Mouse (Mus musculus) frontal cortex, adult 2 months (tissue): Measurements from ENCODE around the gene Kcne3. TPM values are rescaled to one million over a fixed set of nuclear protein-coding genes. Genes with fewer than 3 reads are reported as not detected.

Experiments
- DNase-seq, 2 experiments: peaks; one replicate each; pipeline ENCODE4 v3.0.0; 2022; ENCODE audit warnings: low spot score in 1 of 2; ENCODE audit errors: extremely low spot score in 1 of 2
- polyA plus RNA-seq: library from polyadenylated mRNA; depleted of rRNA; stranded (reverse); fragments of >200 nt; gene quantifications from 2 replicates; pipeline ENCODE4 v1.2.3, GENCODE M21; 2012

The Kcne3 gene
- polyA plus RNA-seq, 1 experiment = 0.62 TPM

DNA sequence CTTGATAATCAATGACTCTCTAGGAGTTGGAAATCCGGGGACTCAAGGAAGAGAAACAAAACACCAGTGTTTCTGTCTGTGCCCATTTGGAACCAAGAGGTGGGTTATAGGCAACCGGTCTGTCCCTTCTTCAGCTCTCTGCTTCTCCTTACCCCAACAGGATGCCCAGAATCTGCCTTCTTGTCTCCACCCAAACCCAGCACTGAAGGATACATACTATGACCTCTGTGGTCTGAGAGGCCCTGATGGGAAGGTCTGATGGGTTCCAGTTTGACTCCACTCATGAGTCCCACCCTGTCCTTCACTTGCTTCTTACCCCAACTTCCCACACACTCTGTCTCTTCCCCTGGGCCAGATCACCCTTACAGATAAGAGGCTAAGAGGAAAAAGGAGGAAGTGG lies 4.9 kb downstream of the Kcne3 start:
- DNase-seq = no peak

DNA sequence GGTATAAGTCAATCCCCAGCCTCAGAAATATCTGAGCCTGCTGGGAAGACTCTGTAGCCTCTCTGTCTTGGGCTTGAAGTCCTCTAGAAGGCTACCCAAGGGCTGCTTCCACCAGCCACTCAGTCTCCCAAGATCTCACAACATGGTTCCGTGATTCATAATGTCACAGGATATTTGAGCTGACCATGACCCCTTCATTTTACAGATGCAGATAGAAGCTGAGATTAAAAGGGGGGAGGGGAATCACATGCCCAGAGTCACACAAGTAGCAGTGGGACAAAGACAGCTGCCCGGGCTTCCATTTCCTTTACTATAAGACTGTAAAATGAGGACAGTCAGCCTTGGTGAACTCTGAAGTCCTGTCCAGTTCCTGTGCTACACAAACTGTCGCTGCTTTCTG lies 5.3 kb downstream of the Kcne3 start:
- no peak for DNase-seq

DNA sequence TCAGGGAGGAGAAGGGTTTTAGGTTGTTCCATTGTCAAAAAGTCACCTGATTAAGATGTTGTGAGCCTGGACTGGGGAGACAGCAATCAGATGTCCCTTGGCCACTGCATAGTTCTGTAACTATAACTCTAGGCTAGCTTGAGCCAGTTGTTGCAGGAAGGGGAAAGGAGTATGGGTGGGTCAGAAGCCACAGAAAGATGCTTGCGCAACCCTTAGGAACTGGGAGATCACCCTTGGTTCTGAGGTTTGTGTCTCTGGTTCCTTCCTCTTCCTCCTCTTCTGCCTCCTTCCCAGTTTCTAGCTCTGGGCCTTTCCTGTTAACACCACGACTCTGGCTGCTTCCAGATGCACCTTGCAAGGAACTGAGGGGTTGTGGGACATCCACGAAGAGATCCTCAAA lies 6.1 kb downstream of the Kcne3 start:
- DNase-seq = no peak

DNA sequence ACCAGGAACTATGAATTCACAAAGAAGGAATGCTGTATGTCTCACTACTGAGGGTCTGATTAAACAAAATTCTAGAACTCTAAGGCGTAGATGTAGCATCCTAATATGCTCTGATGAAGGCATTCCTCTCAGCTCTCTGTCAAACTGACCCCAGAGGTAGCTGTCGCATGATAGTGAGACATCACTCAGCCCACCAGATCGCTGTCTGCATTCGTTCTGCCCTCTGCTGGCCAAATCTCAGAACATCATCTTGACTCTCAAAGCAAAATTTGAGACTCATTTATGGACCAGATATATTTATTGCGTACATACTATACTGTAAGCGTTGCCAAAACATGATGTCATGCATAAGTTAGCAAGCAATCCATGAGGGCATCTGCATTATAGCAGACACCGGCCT lies 11.3 kb downstream of the Kcne3 start:
- DNase-seq = peak in 1 of 2 experiments; percentile 60

DNA sequence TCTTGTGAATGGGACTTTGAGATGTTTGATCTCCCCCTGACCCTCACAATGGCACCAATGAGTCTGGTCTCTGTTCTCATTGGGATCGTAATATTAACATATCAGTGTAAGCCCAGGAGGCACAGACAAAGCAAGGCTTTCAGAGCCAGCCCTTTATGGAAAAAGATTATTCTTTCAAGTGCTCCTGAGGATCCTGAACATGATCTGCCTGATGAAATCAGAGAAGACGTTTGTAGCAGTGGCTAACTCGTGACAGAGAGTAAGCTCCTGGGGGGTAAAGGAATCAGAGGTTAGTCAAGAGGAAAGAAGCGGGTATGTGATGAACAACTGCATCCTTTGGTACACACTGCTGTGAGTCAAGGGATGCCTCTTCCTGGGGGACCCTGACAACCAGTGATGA lies 13.9 kb downstream of the Kcne3 start:
- no peak for DNase-seq

DNA sequence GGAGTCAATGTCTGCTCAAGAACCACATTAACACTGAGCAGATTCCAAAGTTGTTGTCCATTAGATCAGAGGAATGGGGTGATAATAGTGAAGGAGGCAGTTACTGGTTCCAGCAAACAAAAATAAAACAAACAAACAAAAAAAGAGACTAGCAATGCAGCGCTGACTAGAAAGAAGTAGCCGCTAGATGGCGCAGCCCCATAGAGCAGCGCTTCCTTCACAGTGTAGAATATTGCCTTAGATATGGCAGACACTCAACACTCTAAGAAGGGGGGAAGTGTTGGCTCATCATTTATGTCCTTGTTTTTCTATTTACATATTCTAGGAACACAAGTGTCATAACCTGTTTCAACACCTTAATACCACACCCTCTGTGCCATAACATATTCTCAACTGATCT lies 14.5 kb downstream of the Kcne3 start:
- DNase-seq = peak in 1 of 2 experiments; percentile 79

DNA sequence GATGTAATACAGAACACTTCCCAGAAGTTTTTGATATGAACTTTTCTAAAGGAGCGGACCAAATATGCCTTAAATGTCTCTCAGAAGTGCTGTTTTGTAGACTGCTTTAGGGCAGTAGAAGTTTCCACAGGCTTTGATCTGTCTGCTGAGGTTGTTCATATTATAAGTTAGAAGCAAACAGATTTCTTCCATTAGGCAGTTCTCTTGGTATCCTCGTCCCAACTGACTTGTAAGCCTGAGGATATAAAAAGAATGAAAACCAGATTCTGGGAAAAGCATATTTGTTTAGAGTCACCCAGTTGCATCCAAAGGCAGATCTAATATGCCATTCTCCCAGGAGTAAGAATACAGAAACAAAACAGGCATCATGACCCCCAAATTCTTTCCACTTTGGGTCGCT lies 24.9 kb downstream of the Kcne3 start:
- no peak for DNase-seq

DNA sequence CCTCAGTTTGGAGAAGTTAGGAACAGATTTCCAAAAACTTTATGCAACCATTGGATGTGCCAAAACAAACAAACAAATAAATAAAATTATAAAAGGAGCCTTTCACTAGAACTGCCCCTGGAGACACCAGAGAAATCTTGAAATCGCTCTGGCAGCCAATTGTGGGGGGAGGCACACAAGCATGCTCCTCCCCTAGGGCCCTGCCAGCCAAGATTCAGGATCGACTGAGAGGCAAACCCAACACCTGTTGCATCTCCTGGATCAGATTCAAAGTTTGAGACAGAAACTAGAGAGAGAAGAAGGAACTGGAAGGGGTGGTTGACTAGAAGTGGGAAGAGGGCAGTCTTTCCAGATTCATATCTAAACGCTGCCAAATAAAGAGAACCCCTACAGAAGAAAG lies 27.3 kb downstream of the Kcne3 start:
- no peak for DNase-seq

DNA sequence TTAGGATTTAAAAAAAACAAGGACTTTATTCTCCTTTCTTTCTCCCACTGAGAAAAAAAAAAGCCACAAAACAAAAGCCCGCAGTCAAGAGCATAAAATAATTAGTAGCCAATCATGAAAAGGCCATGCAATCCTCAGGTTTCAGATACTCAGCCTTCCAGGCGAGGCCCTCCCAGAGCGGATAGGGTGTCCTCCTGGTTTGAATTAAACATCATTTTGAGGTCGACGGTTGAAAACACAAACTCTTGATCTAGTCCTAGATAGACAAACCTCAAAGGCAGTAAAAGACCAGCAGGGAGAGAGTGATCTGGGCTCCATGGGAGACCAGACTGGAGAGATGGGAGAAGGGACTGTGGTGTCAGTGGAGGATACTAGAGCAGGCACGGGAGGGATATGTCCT lies 28.6 kb downstream of the Kcne3 start:
- no peak for DNase-seq

DNA sequence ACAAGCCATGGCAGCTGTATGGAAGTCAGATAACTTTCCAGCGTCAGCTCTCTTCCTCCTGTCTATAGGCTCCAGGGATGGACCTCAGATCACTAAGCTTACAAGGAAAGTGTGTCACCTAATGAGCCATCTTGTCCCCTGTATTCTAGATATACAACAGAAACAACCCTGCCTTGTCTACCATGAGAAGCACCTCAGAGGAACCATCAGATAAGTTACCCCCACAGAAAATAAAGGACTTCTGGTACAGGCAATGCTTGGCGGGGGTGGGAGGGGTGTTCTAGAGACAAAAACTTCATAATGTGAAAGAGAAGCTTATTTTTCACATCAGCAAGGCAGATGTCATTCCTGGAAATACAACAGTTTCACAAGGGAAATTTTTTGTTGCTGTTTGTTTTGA lies 29.8 kb downstream of the Kcne3 start:
- no peak for DNase-seq

DNA sequence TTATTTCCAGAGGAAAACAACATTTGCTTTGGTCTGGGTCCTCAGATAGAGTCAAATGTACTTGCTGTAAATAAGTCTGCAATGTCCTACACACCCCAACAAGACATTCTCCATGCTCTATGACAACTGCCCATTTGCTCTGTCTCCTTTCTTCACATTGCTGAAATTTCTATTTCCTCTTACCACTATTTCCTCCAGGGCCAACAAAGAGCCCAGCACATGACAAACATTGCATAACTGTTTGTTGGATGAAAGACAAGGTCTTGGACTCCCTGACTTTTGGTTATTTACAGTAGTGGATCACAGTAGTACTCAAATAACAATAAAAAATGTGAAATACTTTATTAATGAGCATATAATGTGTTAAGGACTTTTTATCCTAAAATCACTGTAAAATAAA lies 31.6 kb downstream of the Kcne3 start:
- no peak for DNase-seq

DNA sequence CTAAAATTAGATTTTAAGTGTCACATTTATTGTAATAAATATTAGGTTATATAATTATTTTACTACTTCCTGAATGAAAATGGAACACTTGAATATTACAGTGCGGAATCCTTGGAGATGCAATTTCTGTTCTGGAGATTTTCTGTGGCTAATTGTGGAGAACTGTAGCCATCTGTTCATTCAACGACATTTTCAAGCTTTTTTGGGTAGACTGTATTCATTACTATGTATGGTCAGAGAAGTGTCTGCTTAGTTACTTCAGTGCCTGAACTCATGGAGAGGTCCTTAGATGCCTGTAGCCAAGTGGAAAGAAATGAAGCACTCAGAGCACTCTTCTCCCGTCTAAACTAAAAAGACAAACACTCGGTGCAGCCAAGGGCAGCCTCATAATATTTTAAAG lies 38.0 kb downstream of the Kcne3 start:
- peak in 1 of 2 experiments; percentile 58 for DNase-seq

DNA sequence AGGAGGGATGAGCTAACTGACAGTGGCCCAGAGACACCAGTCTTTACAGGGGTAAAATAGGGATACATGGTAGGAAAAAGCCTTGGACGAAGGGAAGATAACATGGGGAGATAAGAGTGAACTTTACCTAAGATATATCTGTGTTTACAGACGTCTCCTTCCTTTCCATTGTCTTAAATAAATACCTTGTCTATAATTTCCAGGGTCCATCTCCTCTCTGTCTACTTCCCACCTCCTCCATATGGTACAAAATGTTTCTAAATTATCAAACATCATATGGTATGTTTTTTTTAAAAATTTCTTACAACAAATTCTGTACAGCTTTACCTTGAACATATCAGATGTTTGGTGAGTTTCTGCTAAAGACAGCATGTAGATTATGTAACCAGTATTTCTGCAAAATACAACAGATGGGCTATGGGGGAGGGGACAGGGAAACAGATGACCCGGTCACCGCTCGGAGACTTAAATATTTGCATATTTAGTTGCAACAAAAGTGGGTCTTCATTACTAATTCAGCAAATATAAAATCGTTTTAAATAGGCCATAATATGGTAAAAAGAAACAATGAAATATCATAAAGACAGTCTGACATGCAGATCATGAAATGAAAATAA lies 38.9 kb downstream of the Kcne3 start:
- DNase-seq = no peak

DNA sequence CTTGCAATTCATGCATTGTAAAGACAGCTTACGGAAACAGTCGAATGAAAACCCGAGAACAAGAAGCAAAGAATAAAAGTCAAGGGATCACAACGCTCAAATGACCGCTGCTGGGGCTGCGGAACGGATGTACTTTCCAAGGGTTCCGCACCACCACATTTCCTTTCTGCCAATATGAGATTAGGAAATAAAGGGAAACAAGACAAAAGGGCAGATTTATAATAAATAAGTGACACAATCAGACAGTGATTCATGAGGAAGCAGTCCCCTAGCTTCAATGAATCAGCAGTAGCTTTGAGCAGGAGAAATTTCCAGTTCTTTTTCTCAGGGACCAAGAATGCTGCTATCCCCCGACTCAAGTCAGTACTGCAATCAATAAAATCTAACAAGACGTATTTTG lies 39.7 kb downstream of the Kcne3 start:
- no peak for DNase-seq

DNA sequence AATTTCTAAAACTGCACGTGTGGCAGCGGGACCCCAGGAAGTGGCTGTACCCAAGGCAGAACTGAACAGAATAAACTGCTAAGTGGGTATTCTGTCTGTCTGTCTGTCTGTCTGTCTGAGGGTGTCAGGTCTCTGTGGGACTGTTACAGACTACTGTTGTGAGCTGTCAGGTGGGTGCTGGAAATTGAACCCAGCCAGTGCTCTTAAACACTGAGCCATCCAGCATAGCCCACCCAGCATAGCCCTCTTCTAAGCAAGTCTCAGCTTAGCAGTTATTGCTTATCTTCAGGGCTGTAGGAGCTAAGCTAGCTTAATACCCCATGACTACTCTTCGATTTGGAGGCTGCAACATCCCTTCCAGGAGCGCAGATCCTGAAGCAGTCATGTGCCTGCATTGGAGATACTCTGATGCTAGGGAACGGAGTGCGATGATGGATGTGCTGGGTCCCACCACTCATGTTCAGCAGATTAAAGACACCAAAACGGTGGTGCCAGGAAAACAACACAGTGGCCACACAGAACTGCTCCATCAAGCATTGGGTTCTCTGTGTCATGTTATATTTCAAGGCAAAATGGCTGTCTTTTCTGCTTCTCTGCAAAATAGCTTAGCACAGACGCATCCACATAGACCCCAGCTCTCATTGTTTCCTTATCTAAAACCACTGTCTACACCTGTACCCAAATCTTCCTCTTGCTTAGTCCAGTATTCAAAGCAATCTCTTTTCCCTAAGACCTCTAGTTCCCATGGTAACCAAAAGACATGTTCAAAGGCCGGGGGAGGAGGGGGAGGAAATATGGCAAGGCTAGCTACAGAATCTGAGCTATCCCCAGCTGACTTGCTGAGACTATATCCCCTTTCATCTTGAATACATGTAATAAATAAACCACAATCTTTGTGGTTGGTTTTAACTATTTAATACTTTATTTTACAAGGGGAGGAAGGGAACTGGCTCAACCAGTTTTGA lies 40.6 kb downstream of the Kcne3 start:
- peak in 1 of 2 experiments; percentile 57 for DNase-seq

DNA sequence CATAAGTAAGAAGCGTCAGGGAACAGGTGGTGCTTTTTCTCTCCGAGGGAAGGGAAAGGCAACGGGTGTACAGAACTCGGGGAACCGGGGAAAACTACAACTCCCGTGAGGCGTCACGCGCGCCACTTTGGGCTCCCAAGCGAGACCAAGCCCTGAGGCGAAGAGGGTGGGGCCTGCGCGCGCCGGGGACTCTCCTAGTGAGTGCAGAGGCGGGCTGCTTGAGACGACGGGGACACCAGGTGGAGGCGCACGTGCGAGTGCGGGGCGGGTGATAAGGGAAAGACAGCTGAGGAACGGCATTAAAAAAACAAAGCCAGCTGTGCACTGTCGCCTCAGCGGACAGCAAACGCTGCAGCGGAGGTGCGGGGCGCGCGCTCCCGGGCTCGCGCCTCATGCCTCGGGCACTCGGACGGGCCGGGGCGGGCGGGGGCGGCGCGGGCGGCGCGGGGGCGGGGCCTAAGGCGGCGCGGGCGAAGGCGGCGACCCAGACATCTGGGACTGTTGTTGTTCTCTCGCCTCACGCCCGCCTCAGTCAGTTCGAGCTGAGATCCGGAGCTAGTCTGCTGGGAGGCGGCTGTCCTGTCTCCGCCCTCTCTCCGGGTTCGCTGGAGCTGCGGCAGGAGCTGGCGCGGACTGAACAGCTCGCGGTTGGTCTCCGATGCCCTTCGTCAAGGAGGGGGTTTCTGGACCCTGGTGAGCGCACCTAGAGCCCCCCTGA lies 51.0 kb downstream of the Kcne3 start, which contains the start of gene Pgm2l1:
TSS of gene Pgm2l1 (plus strand) at position 237 of the 718 bp plus-strand sequence.
- peak; percentile 95 to 98 for DNase-seq

DNA sequence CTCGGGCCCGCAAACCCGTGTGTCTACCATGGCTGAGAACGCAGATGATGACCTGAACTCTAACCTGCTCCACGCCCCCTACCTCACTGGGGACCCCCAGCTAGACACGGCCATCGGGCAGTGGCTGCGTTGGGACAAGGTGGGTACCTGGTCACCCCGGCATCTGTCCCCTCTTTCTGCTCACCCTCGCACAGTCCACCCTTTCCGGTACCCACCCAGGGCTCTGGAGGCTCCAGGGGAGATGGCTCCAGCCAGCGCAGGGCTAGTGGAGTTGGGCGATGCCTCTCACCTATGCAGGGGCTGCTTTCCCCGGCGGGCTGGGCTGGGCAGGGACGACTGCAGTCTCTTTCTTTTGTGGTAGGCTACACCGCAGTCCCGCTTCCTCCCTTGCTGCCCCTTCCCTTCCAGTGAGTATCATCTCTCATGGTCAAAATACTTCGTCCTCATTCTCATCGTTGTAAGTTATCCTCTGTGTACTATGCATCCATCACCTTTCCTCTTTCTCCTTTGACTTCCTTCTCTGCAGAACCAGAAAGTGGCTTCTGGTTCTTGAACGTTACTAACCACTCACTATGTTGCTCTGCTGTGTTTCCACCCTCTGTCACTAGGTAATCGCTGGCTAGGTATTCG lies 51.7 kb downstream of the Kcne3 start:
- no peak for DNase-seq

DNA sequence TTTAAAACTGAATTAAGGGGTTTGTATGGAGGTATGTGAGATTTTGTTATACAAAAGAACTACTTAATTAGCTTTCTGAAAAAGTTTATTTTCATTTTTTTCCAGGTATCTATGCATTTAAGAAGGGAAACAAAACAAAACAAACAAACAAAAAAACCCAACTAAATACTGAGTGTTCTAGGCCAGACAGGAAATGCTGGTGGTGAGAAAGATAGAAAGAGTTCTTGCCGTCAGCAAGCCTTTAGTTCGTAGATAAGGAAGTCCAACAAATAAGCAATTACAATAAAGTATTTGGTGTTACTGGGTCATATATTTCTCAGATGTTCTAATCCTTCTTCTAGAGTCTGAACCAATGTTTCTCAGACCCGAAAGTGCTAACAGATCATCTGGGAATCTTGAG lies 52.7 kb downstream of the Kcne3 start:
- DNase-seq = no peak

DNA sequence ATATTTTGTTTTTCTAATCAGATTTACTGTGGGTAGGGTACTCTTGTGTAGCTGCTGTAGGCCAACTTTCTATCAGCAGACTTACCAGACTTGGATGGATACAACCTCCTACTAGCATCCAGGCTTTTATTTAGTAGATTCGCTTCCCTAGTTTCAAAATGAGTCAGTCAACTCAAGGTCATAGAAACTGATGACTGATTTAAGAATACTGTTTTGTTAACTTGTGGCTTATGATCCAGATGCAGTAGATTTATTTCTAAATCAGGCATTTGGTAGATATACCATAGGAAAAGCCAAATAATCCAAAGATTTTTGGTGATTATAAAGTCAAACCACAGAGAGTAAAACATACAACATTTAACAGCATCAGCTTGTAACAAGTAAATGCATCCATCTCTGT lies 54.3 kb downstream of the Kcne3 start:
- DNase-seq = no peak

DNA sequence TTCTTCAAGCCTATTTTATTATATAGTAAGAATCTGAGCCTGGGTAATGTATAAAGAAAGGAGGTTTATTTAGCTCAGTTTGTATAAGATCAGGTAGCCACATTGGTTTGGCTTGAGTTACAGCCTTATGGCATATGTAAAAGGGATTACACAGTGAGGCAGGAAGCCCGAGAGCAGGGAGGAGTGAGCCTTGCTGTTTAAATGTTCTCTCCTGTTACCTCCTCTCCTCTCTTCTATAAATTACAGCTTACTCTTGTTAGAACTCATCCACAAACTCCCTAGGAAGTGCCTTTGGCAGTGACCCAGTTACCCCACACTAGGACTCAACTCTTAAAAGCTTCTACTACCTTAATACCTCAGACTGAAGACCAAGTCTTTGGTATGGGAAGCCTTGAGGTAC lies 55.4 kb downstream of the Kcne3 start:
- no peak for DNase-seq

DNA sequence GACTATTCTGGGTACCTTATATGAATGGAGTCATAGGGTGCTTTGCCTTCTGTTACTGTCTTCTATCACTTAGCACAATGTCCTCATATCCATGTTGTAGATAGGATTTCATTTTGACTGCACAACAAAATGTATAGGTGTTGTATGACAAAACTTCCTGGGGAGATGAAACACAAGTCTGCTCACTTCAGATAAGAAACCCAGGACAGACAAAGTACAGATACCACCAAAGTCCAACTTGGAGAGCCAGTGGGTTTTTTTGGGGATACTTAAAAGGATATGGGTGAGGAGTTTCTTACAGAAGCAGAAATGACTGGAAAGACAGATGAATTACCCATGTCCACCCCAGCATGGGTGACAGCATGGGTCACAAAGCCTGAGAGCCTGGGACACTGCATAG lies 57.4 kb downstream of the Kcne3 start:
- no peak for DNase-seq
